Mouse (Mus musculus): Measurements from ENCODE around the gene Efhd1. TPM values are rescaled to one million over a fixed set of nuclear protein-coding genes. Genes with fewer than 3 reads are reported as not detected.

The Efhd1 gene
- polyA plus RNA-seq, 1 experiment from 2014 or later = 0.89 TPM

GRCm38 (mm10) chr1:87291416-87291815, 27.3 kb downstream of the Efhd1 start:
- Histone ChIP-seq H3K9me3 (no peaks in the 10 kb centered on the region), H3K9ac (no peak overlapping the region), H3K4me1 (no peaks in the 10 kb centered on the region), H3K4me2 (replicated peaks) (no peak overlapping the region), H3K27ac (no peak overlapping the region), H3K27me3 (no peaks in the 10 kb centered on the region), H3K36me3 (no peaks in the 10 kb centered on the region), H3K4me3 (no peak overlapping the region)
- ATAC-seq (ENCODE audit: low FRiP score, low read depth) = no peak
- 74% methylated on average over 8 of the region's 8 CpGs for WGBS

- H3K4me3 ChIP-seq = no peak overlapping the region
- ATAC-seq (ENCODE audit: low FRiP score, low read depth) = no peak
- H3K9me3 ChIP-seq = no peaks in the 10 kb centered on the region
- no peaks in the 10 kb centered on the region for H3K4me1 ChIP-seq
- no peak overlapping the region for H3K27ac ChIP-seq
- no peaks in the 10 kb centered on the region for H3K36me3 ChIP-seq
- 64% methylated on average over 15 of the region's 15 CpGs for WGBS
- H3K4me2 ChIP-seq (replicated peaks) = no peak overlapping the region
- no peak overlapping the region for H3K9ac ChIP-seq
- no peaks in the 10 kb centered on the region for H3K27me3 ChIP-seq
These were observed 28.4 kb downstream of the Efhd1 start for GRCm38 (mm10) chr1:87292420-87293190.

- Histone ChIP-seq H3K4me3 (no peak overlapping the region), H3K9ac (no peak overlapping the region), H3K27me3 (no peaks in the 10 kb centered on the region), H3K4me2 (replicated peaks) (no peak overlapping the region), H3K4me1 (no peaks in the 10 kb centered on the region), H3K36me3 (no peaks in the 10 kb centered on the region), H3K27ac (no peak overlapping the region), H3K9me3 (no peaks in the 10 kb centered on the region)
- ATAC-seq (ENCODE audit: low FRiP score, low read depth) = no peak
- 65% methylated on average over 4 of the region's 4 CpGs for WGBS
These were observed 30.0 kb downstream of the Efhd1 start for GRCm38 (mm10) chr1:87294063-87294710.

DNA sequence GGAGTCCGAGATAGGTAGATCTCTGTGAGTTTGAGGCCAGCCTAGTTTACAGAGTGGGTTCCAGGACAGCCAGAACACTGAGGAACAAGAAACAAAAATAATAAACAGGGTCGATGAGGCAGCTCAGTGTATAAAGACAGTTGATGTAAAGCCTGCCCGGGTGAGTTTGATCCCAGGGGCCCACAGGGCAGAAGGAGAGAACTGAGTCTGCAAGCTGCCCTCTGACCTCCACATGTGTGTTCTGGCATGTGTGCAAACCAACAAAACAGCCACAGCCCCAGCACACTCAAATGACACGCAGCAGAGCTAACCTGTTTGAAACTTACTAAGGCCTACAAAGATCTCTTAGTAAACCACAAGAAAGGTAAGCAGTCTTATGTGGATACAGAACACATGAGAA, 30.8 kb downstream of the Efhd1 start:
- H3K4me3 ChIP-seq = no peak overlapping the region
- H3K27ac ChIP-seq = no peak overlapping the region
- no peaks in the 10 kb centered on the region for H3K4me1 ChIP-seq
- no peaks in the 10 kb centered on the region for H3K27me3 ChIP-seq
- no peak for ATAC-seq (ENCODE audit: low FRiP score, low read depth)
- no peaks in the 10 kb centered on the region for H3K9me3 ChIP-seq
- H3K9ac ChIP-seq = no peak overlapping the region
- H3K4me2 ChIP-seq (replicated peaks) = no peak overlapping the region
- WGBS = 56% methylated on average over 4 of the region's 4 CpGs
- no peaks in the 10 kb centered on the region for H3K36me3 ChIP-seq

GRCm38 (mm10) chr1:87297346-87297925, 33.3 kb downstream of the Efhd1 start:
- WGBS = 86% methylated on average over 10 of the region's 10 CpGs
- no peak for ATAC-seq (ENCODE audit: low FRiP score, low read depth)
- no peak overlapping the region for H3K27ac ChIP-seq

DNA sequence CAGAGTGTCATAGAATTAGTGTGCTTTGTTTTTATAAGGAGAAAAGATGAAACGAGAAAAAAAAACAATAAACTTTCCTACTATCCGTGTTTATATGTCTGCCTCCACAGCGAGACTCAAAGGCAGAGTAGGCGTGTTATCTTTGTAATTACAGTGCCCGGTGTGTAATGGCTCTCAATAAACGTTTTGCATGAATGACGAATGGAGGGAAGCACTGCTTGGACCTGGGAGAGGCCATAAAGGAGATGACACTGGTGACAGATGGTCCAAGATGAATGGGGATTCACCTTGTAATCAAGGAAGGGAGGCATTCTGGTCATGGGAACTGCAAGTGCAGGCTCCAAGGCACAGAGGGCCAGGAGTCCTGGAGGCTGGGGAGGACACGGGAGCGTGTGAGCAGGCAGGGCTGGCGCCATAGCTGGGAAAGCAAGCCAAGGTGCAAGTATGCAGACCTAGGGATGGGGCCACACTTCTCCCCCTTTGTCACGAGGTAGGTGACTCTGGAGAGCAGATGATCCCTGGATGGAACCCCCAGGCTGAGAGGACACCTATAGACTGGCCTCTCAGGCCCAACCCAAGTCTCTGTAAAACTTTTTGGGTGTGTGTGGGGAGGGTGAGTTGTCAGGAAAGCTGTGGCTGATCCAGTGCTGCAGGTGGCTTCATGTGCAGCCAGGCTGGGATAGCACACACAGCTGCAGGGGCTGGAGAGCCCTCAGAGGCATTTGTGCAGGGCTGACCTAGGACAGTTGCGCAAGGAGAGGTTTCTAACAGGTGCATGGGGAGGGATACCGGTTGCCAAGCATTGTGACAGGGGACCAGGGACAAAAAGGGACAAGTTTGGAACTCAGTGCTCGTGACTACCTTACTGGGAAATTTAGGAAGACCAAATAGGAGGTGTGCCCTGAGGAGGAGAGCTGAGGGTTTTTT, 36.5 kb downstream of the Efhd1 start:
- no peak overlapping the region for H3K4me3 ChIP-seq
- H3K9ac ChIP-seq = no peak overlapping the region
- H3K9me3 ChIP-seq = 0 out of 2 replicates have a peak, but pooled peaks cover 2% of the 10 kb centered on the region
- ATAC-seq (ENCODE audit: low FRiP score, low read depth) = no peak
- WGBS = 58% methylated on average over 14 of the region's 14 CpGs
- no peaks in the 10 kb centered on the region for H3K4me1 ChIP-seq
- H3K27me3 ChIP-seq = no peaks in the 10 kb centered on the region
- no peak overlapping the region for H3K4me2 ChIP-seq (replicated peaks)
- H3K27ac ChIP-seq = no peak overlapping the region
- H3K36me3 ChIP-seq = no peaks in the 10 kb centered on the region

More at GRCm38 (mm10) chr1:87297346-87297925, 33.3 kb downstream of the Efhd1 start:
- H3K9me3 ChIP-seq = no peaks in the 10 kb centered on the region
- H3K4me3 ChIP-seq = no peak overlapping the region
- H3K36me3 ChIP-seq = no peaks in the 10 kb centered on the region
- no peak overlapping the region for H3K9ac ChIP-seq
- no peak overlapping the region for H3K4me2 ChIP-seq (replicated peaks)
- H3K27me3 ChIP-seq = no peaks in the 10 kb centered on the region
- H3K4me1 ChIP-seq = no peaks in the 10 kb centered on the region

DNA sequence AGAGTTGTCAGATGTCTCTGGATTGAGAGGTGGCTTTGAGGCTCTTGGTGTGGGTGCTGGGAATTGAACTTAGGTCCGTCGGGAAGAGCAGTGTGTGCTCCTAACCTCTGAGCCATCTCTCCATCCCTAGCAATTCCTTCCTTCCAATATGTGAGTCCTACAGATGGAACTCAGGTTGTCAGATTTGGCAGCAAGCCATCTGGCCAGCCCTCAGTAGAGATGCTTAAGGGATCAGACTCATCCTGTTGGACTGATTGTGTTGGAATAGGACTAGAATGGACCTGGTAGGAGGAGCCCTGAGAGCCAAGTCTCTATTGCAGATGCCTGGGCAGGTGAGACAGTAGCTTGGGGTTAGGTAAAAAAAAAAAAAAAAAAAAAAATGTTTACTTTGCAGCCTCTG, 37.8 kb downstream of the Efhd1 start:
- Histone ChIP-seq H3K27me3 (no peaks in the 10 kb centered on the region), H3K9ac (no peak overlapping the region), H3K9me3 (0 out of 2 replicates have a peak, but pooled peaks cover 2% of the 10 kb centered on the region), H3K4me2 (replicated peaks) (no peak overlapping the region), H3K36me3 (no peaks in the 10 kb centered on the region), H3K4me1 (no peaks in the 10 kb centered on the region), H3K4me3 (no peak overlapping the region), H3K27ac (no peak overlapping the region)
- 86% methylated on average over 2 of the region's 2 CpGs for WGBS
- no peak for ATAC-seq (ENCODE audit: low FRiP score, low read depth)

GRCm38 (mm10) chr1:87308952-87309351, 44.8 kb downstream of the Efhd1 start:
- no peak overlapping the region for H3K9ac ChIP-seq
- H3K36me3 ChIP-seq = no peaks in the 10 kb centered on the region
- no peak overlapping the region for H3K4me3 ChIP-seq
- H3K4me2 ChIP-seq (replicated peaks) = no peak overlapping the region
- H3K27me3 ChIP-seq = no peaks in the 10 kb centered on the region
- no peaks in the 10 kb centered on the region for H3K9me3 ChIP-seq
- WGBS = 84% methylated on average over 3 of the region's 3 CpGs
- no peak for ATAC-seq (ENCODE audit: low FRiP score, low read depth)
- H3K4me1 ChIP-seq = no peaks in the 10 kb centered on the region
- no peak overlapping the region for H3K27ac ChIP-seq

DNA sequence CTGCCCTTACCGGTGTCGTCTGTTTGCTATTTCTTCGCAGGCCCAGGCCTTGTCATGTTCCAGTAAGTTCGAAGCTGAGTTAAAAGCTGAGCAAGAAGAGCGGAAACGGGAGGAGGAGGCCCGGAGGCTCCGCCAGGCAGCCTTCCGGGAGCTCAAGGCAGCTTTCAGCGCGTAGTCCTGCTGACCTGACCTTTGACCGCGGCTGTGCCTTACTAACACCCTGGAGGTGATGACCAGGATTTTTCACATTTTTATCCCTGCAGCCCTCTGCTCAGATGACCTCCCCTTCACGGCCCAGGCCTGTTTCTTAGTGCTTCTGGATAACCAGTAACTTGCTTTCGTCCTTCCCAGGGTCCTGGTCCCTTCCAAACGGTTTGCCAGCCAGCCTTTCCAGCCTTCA, 45.5 kb downstream of the Efhd1 start:
- WGBS = 76% methylated on average over 16 of the region's 16 CpGs
- ATAC-seq (ENCODE audit: low FRiP score, low read depth) = no peak

DNA sequence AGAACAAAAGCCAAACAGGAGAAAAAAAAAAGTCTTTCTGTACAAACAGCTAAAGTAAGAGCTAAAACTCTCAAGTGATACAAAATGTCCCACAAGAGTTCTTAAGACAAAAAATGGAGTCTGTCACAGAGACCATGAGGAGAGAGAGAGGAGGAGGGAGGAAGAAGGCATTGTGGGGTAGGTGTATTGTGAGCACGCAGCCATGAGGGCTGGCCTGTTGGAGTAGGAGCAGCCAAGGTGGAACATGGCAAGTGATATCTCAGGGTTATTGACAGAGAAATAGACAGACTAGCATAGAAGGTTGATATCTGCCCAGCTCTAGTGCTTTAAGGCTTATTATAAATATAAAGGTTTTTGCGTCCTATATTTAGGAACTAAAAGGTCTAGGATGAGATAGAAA, 48.5 kb downstream of the Efhd1 start:
- no peak overlapping the region for H3K4me2 ChIP-seq (replicated peaks)
- H3K27me3 ChIP-seq = no peaks in the 10 kb centered on the region
- H3K36me3 ChIP-seq = no peaks in the 10 kb centered on the region
- no peaks in the 10 kb centered on the region for H3K9me3 ChIP-seq
- no peak overlapping the region for H3K9ac ChIP-seq
- WGBS = 90% methylated on average over 2 of the region's 2 CpGs
- no peaks in the 10 kb centered on the region for H3K4me1 ChIP-seq
- H3K4me3 ChIP-seq = no peak overlapping the region
- no peak for ATAC-seq (ENCODE audit: low FRiP score, low read depth)
- H3K27ac ChIP-seq = no peak overlapping the region

More for the DNA sequence above, 45.5 kb downstream of the Efhd1 start:
- H3K9ac ChIP-seq = no peak overlapping the region
- no peaks in the 10 kb centered on the region for H3K27me3 ChIP-seq
- no peak overlapping the region for H3K4me2 ChIP-seq (replicated peaks)
- H3K4me3 ChIP-seq = no peak overlapping the region
- H3K4me1 ChIP-seq = no peaks in the 10 kb centered on the region
- H3K9me3 ChIP-seq = no peaks in the 10 kb centered on the region
- no peaks in the 10 kb centered on the region for H3K36me3 ChIP-seq
- H3K27ac ChIP-seq = no peak overlapping the region

GRCm38 (mm10) chr1:87313116-87313515, 49.0 kb downstream of the Efhd1 start:
- WGBS = 92% methylated on average over 2 of the region's 2 CpGs
- ATAC-seq (ENCODE audit: low FRiP score, low read depth) = no peak

More at GRCm38 (mm10) chr1:87313116-87313515, 49.0 kb downstream of the Efhd1 start:
- no peak overlapping the region for H3K9ac ChIP-seq
- H3K27ac ChIP-seq = no peak overlapping the region
- no peaks in the 10 kb centered on the region for H3K9me3 ChIP-seq
- no peak overlapping the region for H3K4me3 ChIP-seq
- no peak overlapping the region for H3K4me2 ChIP-seq (replicated peaks)
- H3K36me3 ChIP-seq = no peaks in the 10 kb centered on the region
- H3K27me3 ChIP-seq = no peaks in the 10 kb centered on the region
- no peaks in the 10 kb centered on the region for H3K4me1 ChIP-seq
